31 mouse cellular contexts compared by ENCODE assay signal in the genomic region with DNA sequence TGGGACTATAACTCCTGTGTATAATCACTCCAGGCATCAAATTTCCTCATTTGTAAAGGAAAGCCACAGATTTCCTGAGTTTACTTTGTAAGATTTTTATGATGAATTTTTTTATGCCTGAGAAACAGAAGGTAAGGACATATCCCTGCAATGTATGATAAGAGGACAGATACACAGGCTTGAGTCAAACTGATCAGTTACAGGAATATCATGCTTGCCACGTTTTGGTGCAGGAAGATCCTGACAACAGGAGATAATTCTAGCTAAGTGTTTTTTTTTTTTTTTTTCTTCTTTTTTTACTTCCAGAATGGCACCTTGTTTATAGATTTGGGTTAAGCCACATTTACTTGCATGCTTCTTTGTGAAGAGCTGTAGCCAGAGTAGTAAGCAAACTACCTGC.
"Had no signal": no experiment of that assay in that cellular context is flagged by ENCODE, and none has a peak within 500 bp of the region (broad histone marks: within the 10 kb centered on the region; RNA-seq: fewer than 3 reads in every experiment).

No protein-coding gene starts in this region.

- H3K4me3 ChIP-seq: heart, embryonic 10.5 days; heart, embryonic 12.5 days; heart, embryonic 13.5 days; heart, embryonic 15.5 days; hindbrain, embryonic 10.5 days; hindbrain, embryonic 12.5 days; hindbrain, embryonic 13.5 days; hindbrain, embryonic 15.5 days; intestine, embryonic 15.5 days; kidney, embryonic 15.5 days; layer of hippocampus, adult 2 months; left cerebral cortex, adult 2 months had no signal

- H3K36me3 ChIP-seq: heart, embryonic 10.5 days; heart, embryonic 12.5 days; heart, embryonic 13.5 days; heart, embryonic 15.5 days; hindbrain, embryonic 10.5 days; hindbrain, embryonic 12.5 days; hindbrain, embryonic 13.5 days; hindbrain, embryonic 15.5 days; intestine, embryonic 15.5 days; kidney, embryonic 15.5 days had no signal

- DNase-seq: heart, postnatal 10 days; heart, postnatal 14 days; heart, postnatal 36 days; heart, postnatal 4 days; kidney, adult 11 months; kidney, adult 18-20 months; kidney, adult 2 months; kidney, adult 8-10 months; kidney, adult 9 months; kidney, postnatal 10 days; kidney, postnatal 14 days; kidney, postnatal 25 days; kidney, postnatal 36 days; kidney, postnatal 4 days; layer of hippocampus, adult 9-11 months; layer of hippocampus, postnatal 36 days had no signal

- H3K9ac ChIP-seq: heart, embryonic 12.5 days; heart, embryonic 13.5 days; heart, embryonic 15.5 days; hindbrain, embryonic 12.5 days; hindbrain, embryonic 13.5 days; hindbrain, embryonic 14.5 days; hindbrain, embryonic 15.5 days; intestine, embryonic 15.5 days; kidney, embryonic 15.5 days had no signal

- H3K4me1 ChIP-seq: heart, embryonic 10.5 days; heart, embryonic 12.5 days; heart, embryonic 13.5 days; heart, embryonic 15.5 days; hindbrain, embryonic 10.5 days; hindbrain, embryonic 12.5 days; hindbrain, embryonic 13.5 days; hindbrain, embryonic 15.5 days; intestine, embryonic 15.5 days; kidney, embryonic 15.5 days had no signal

- H3K9me3 ChIP-seq: heart, embryonic 10.5 days; heart, embryonic 12.5 days; heart, embryonic 13.5 days; heart, embryonic 15.5 days; hindbrain, embryonic 10.5 days; hindbrain, embryonic 12.5 days; hindbrain, embryonic 13.5 days; hindbrain, embryonic 15.5 days; intestine, embryonic 15.5 days; kidney, embryonic 15.5 days had no signal

- H3K27me3 ChIP-seq: heart, embryonic 12.5 days; heart, embryonic 13.5 days; heart, embryonic 15.5 days; hindbrain, embryonic 12.5 days; hindbrain, embryonic 13.5 days; hindbrain, embryonic 15.5 days; intestine, embryonic 15.5 days; kidney, embryonic 15.5 days had no signal

- H3K27ac ChIP-seq: heart, embryonic 10.5 days; heart, embryonic 13.5 days; heart, embryonic 15.5 days; hindbrain, embryonic 10.5 days; hindbrain, embryonic 12.5 days; hindbrain, embryonic 13.5 days; hindbrain, embryonic 14.5 days; hindbrain, embryonic 15.5 days; hindbrain, postnatal 0 days; intestine, embryonic 15.5 days; kidney, embryonic 15.5 days; kidney, postnatal 0 days; layer of hippocampus, adult 2 months; left cerebral cortex, adult 2 months had no signal
